Mouse (Mus musculus): ENCODE measurements around the gene Lrrn3.

- no peak for TF ChIP-seq CTCF (IDR thresholded peaks at IDR 0.05; ENCODE audit: low read depth, low read length)
- no peak for TF ChIP-seq POLR2A (IDR thresholded peaks at IDR 0.05; ENCODE audit: insufficient read depth, low read length)
- no peak for TF ChIP-seq EP300 (IDR thresholded peaks at IDR 0.05; ENCODE audit: insufficient read depth, low read depth, low read length)
Measured at GRCm38 (mm10) chr12:41521671-41522070, 35.4 kb upstream of the Lrrn3 start.

Data from ES-Bruce4 (cell line).